Mouse (Mus musculus): ENCODE measurements around the gene Pirt. TPM values are rescaled to one million over a fixed set of nuclear protein-coding genes. Genes with fewer than 3 reads are reported as not detected.

The Pirt gene
- polyA plus RNA-seq (2017; shearing (Covaris generic)): not detected

DNA sequence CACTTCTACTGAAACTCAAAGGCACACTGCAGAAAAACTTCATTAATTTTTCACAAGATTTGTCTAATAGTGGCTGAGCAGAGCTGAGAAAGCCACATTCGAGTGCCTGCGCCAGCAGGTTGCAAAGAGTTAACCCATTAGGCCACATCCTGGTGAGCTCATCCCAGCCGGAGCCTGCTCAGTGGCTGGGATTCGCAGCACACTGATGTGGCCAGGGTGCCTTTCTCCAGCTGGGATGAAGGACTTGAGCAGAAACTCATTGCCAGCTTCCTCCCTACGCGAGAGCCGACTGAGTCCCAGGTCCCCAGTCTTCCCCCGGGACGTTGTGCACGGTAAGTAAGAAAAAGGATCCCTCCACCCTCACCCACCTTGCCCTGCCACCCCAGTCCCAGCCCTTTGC is at the start of gene Pirt:
Gene Pirt (plus strand): TSS at position 171 of the 400 bp plus-strand sequence.

DNA sequence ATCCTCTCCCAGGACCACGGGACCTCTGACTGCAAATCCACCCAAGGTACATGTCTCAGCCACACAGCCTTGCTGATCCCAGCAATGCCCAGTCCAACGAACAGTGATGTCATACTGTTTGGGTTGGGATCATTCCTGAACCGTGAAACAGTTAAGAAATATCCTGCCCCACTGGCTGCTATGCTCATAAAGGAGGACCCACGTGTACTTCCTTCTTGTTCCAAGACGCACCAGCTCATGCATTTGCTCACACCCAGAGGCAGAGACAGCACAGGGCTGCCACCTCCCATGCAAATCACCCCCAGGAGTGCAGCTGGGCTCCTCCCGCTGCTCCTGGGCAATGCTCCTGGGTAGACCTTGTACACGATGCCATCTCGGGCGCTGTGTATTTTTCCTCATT is 44.5 kb downstream of the Pirt start, which contains the start of gene Tmem238l:
Gene Tmem238l (plus strand): TSS at position 336 of the 400 bp plus-strand sequence.

Other genes with a start within 250 kb of the Pirt start
- not detected for gene Tmem238l, start 44.7 kb downstream of the Pirt start, polyA plus RNA-seq (2017; shearing (Covaris generic))
- gene Tmem220, start 113.2 kb downstream of the Pirt start, polyA plus RNA-seq (2017; shearing (Covaris generic)): 0.32 TPM
- gene Adprm, start 140.6 kb downstream of the Pirt start, polyA plus RNA-seq (2017; shearing (Covaris generic)): 59.6 TPM
- gene Sco1, start 140.7 kb downstream of the Pirt start, polyA plus RNA-seq (2017; shearing (Covaris generic)): 7.9 TPM
- not detected for gene Myh3, start 166.3 kb downstream of the Pirt start, polyA plus RNA-seq (2017; shearing (Covaris generic))